Mouse (Mus musculus) heart, postnatal 4 days (tissue): Measurements from ENCODE around the gene Nfix. TPM values are rescaled to one million over a fixed set of nuclear protein-coding genes. Genes with fewer than 3 reads are reported as not detected.

Experiments
- DNase-seq: peaks from one replicate; pipeline ENCODE4 v3.0.0; 2021
- total RNA-seq, 2 experiments: library from RNA; stranded (reverse); gene quantifications; 2 replicates each; pipeline ENCODE4 v1.2.3; 2021

The Nfix gene
- total RNA-seq, 2 experiments from 2014 or later = 189 to 211 TPM

- no peak for DNase-seq
Observed at GRCm38 (mm10) chr8:84766422-84766821, 33.7 kb downstream of the Nfix start.

DNA sequence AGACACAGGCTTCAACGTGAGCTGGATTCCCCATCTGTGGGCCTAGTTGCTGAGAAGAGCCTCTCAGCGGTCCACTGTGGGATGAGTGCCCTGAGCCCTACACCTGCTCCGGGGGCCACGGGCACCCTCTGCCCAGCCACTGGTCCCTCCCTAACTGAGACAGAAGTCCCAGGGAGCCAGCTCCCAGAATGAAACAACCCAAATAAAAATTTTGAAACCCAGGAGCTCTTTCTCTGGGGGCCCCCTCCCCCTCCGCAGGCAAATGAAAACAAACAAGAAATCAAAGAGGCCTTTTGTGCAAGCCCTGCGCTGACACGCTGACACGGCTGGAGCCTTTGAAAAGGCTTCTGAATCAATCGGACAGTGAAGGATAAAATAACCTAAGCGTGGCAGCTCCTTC is 34.5 kb downstream of the Nfix start:
- no peak for DNase-seq

DNA sequence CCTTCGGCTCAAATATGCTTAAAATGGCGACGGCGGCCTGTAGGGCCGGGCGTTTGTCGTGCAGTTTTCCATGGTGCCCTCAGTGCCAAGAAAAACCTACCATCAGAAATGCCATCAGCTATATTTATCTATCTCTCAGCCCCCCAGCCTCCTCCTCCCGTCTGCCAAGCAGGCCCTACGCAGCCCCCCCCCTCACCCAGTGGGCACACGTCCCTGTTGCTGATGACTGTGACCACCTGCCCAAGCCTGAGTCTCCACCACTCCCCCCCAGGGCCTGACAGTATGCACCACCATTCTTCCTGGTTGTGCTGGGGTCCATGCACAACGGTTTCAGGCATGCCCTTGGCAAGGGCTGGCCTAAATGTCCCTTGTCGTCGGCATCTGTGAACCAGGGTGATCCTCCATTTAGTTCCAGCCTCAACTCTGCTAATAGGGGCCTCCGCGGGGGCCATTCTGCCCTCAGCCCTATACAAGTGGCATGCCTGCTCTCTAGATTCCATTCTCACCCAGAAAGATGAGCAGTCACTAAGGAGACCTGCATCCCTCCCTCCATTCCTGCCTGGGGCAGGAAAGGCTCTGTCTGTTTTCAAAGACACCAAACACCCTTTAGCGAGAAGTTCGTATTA is 35.2 kb downstream of the Nfix start:
- no peak for DNase-seq

- no peak for DNase-seq
Observed at GRCm38 (mm10) chr8:84764100-84764499, 36.0 kb downstream of the Nfix start.

DNA sequence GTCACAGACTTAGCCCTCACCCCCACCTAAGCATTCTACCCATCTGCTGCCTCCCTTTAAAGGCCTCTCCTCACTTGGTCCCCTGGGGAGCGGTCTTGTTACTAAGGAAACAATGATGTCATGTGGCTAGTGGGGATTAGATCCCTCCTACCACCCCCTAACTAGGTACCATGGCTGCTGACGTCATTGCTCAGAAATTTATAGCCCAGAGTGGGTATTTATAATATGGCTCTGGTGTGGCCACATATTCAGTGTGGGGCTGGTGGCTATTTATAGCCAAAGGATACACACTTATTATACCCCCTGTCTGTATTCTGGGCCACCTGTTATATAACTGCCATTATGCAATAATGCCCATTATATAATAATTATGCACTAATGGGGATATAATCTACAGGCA is 39.2 kb downstream of the Nfix start:
- no peak for DNase-seq

GRCm38 (mm10) chr8:84760405-84760805 is 39.7 kb downstream of the Nfix start:
- no peak for DNase-seq

- DNase-seq = no peak
Observed at GRCm38 (mm10) chr8:84759718-84760117, 40.4 kb downstream of the Nfix start.

- peak; percentile 53 for DNase-seq
Observed at GRCm38 (mm10) chr8:84759126-84759525, 41.0 kb downstream of the Nfix start.

GRCm38 (mm10) chr8:84758308-84758707 is 41.8 kb downstream of the Nfix start:
- DNase-seq = no peak

- DNase-seq = no peak
Observed at GRCm38 (mm10) chr8:84757501-84757900, 42.6 kb downstream of the Nfix start.

GRCm38 (mm10) chr8:84752734-84753582 is 47.2 kb downstream of the Nfix start:
- no peak for DNase-seq

DNA sequence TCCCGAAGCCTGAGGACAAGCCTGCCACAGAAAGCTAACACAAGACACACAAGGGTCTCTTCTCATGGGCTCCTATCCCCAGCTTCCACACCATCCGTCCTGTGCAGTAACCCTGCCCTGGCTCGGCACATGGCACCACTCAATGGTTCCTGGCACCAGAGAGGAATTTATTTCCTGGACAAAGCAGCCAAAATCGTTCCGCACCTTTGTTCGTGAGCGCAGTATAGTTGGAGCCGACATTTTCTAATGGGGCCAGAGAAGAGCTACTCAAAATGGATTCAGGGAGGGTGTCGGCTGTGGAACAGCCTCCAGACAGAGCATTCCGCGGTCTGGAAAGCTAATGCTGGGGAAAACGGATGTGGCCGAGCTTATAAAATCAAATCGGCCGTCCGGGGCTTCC is 50.6 kb downstream of the Nfix start:
- no peak for DNase-seq

DNA sequence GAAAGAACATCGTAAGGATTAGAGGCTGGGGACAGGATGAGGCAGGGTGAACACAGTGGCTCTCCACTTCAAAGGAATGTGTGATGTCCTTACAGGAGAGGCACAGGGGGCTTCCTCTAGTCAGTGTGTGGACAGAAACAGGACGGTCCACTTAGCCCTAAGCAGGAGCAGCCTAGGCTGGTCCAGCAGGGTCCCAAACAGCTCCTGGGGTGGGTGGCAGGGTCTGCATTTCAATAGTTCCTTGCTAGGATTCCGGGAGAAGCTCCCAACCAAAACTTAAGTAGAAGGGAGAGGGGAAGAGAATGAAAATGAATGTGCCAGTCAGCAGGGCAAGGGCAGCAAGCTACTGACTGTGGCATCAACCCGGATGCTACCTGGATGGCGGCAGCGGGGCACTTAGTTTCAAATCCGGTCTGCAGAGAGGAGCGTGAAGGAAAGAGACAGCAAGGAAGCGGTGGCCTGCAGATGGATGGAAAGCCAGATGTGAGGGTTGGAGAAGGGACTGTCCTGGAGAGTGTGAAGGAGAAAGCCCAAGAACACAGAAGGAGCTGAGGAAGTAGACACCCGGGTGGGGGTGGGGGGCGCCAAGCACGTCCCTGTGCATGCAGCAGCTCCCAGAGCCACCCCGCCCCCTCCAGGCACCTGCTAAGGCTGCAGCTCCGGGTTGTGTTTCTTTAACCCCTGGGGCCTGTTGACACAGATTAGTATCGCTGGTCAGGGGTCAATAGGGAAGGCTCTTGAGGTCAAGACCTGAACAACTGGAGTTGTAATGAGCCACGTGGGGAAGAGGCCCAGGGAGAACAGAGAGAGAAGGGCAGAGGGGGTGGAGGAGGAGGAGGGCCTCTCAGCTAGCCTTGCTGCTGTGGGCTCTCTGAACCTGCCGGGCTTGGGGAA is 54.9 kb downstream of the Nfix start:
- no peak for DNase-seq

GRCm38 (mm10) chr8:84743517-84744420 is 56.4 kb downstream of the Nfix start:
- DNase-seq = peak; percentile 92

- DNase-seq = no peak
Observed at GRCm38 (mm10) chr8:84743054-84743415, 57.1 kb downstream of the Nfix start.

DNA sequence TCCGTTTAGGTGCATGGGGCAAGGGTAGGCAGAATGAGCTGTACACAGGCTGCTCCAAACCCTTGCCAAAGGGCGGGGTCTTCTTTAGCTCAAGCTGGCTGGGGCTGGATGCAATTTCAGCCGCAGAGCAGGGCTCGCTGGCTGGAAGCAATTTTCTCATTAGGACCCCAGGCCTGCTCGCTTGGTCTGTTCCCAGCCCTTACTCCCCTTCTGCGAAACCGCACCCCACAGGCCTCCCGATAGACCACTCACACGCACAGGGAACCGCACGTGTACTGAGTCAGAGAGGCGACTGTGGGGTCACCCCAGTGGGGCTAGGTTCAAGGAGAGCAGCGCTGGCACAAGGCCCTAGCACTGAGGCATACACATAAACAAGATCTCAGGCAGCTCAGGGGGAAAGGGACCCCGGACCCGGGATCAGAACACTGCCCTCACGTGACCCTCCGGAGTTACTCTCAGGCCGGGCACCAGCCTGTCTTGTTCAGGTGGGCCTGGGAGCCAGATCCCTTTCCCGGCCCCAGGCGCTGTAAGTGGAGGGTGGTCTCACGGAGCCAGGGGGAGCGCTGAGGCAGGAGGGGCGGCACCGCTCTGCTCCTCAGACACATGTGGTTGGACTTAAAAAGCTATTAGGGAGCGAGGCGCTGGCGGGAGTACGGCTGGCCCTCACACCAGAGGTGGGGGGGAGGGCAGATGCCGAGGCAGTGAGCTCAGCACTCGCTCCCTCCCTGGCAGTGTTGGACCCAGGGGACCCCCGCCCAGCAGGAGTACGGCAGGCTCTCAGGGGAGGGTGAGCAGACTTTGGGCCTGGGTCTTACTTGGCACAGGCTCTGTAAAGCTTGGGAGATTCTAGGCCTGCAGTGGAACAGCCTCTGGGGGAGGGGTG is 57.7 kb downstream of the Nfix start:
- peak; percentile 81 for DNase-seq

GRCm38 (mm10) chr8:84740895-84741843 is 59.0 kb downstream of the Nfix start:
- no peak for DNase-seq

DNA sequence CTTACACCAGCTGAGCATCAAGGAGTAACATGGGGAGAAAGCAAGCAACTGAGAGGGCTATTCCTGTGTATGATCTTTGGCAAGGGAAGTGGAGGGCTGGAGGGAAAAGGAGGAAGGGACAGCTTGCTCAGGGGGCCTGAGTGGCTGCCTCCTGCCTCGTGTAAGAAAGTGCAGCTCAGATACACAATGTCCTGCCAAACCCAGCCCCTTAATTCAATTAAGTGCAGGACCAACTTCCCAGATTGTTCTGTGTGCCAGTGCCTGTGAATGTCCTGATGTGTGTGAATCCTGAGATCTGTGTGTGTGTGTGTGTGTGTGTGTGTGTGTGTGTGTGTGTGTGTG is 60.8 kb downstream of the Nfix start:
- no peak for DNase-seq

- DNase-seq = no peak
Observed at GRCm38 (mm10) chr8:84738715-84739400, 61.3 kb downstream of the Nfix start.
